Mouse (Mus musculus): Measurements from ENCODE around the gene Pdzd8. TPM values are rescaled to one million over a fixed set of nuclear protein-coding genes. Genes with fewer than 3 reads are reported as not detected.

The Pdzd8 gene
- polyA plus RNA-seq, 1 experiment from 2014 or later, result 15.0 TPM

- Histone ChIP-seq H3K36me3 (ENCODE audit: control insufficient read depth, insufficient read depth, low read length) (no peaks in the 10 kb centered on the region), H3K9ac (replicated peaks; ENCODE audit: low read length) (no peak overlapping the region), H3K27me3 (ENCODE audit: control insufficient read depth, insufficient read depth, low read length) (no peaks in the 10 kb centered on the region), H3K27ac (replicated peaks; ENCODE audit: low read depth, low read length) (no peak overlapping the region), H3K4me1 (ENCODE audit: control insufficient read depth, insufficient read depth, low read length) (peaks cover 5% of the 10 kb centered on the region), H3K9me3 (ENCODE audit: control insufficient read depth, low read length) (no peaks in the 10 kb centered on the region), H3K4me3 (replicated peaks; ENCODE audit: low read depth, low read length) (no peak overlapping the region), H3K4me2 (ENCODE audit: low read length) (no peak overlapping the region)
- ATAC-seq (ENCODE audit: low FRiP score, low TSS enrichment), result no peak
- DNase-seq, result no peak
- 86% methylated on average over 6 of the region's 6 CpGs for WGBS
These were observed 3.9 kb upstream of the Pdzd8 start for GRCm38 (mm10) chr19:59349329-59349960.

- H3K4me2 ChIP-seq (ENCODE audit: low read length), result peak overlapping the region; percentile 96
- H3K9me3 ChIP-seq (ENCODE audit: control insufficient read depth, low read length), result no peaks in the 10 kb centered on the region
- ATAC-seq (ENCODE audit: low FRiP score, low TSS enrichment), result no peak
- H3K36me3 ChIP-seq (ENCODE audit: control insufficient read depth, insufficient read depth, low read length), result no peaks in the 10 kb centered on the region
- peaks cover 28% of the 10 kb centered on the region for H3K4me1 ChIP-seq (ENCODE audit: control insufficient read depth, insufficient read depth, low read length)
- DNase-seq, result no peak
- H3K9ac ChIP-seq (replicated peaks; ENCODE audit: low read length), result peak overlapping the region; percentile 87
- peak overlapping the region; percentile 94 for H3K27ac ChIP-seq (replicated peaks; ENCODE audit: low read depth, low read length)
- no peaks in the 10 kb centered on the region for H3K27me3 ChIP-seq (ENCODE audit: control insufficient read depth, insufficient read depth, low read length)
- H3K4me3 ChIP-seq (replicated peaks; ENCODE audit: low read depth, low read length), result peak overlapping the region; percentile 87
- 2% methylated on average over 11 of the region's 11 CpGs for WGBS
These were observed 745 bp upstream of the Pdzd8 start for GRCm38 (mm10) chr19:59346325-59346724.

GRCm38 (mm10) chr19:59345081-59345657 lies 411 bp downstream of the Pdzd8 start:
- peak overlapping the region; percentile 87 for H3K9ac ChIP-seq (replicated peaks; ENCODE audit: low read length)
- whole genome bisulfite sequencing, result under 1% methylated on average over 57 of the region's 70 CpGs

GRCm38 (mm10) chr19:59344304-59344711 lies 1.3 kb downstream of the Pdzd8 start:
- no peaks in the 10 kb centered on the region for H3K9me3 ChIP-seq (ENCODE audit: control insufficient read depth, low read length)
- H3K4me3 ChIP-seq (replicated peaks; ENCODE audit: low read depth, low read length), result peak overlapping the region; percentile 87
- peak overlapping the region; percentile 87 for H3K9ac ChIP-seq (replicated peaks; ENCODE audit: low read length)
- no peak overlapping the region; the same call in 1 of the 2 replicates for H3K27ac ChIP-seq (replicated peaks; ENCODE audit: low read depth, low read length)
- peaks cover 34% of the 10 kb centered on the region for H3K4me1 ChIP-seq (ENCODE audit: control insufficient read depth, insufficient read depth, low read length)
- H3K4me2 ChIP-seq (ENCODE audit: low read length), result peak overlapping the region; percentile 96
- ATAC-seq (ENCODE audit: low FRiP score, low TSS enrichment), result no peak
- H3K36me3 ChIP-seq (ENCODE audit: control insufficient read depth, insufficient read depth, low read length), result no peaks in the 10 kb centered on the region
- WGBS, result 0% methylated on average over 14 of the region's 14 CpGs
- DNase-seq, result peak; percentile 24
- H3K27me3 ChIP-seq (ENCODE audit: control insufficient read depth, insufficient read depth, low read length), result no peaks in the 10 kb centered on the region

More at GRCm38 (mm10) chr19:59345081-59345657, 411 bp downstream of the Pdzd8 start:
- Histone ChIP-seq H3K9me3 (ENCODE audit: control insufficient read depth, low read length) (no peaks in the 10 kb centered on the region), H3K4me1 (ENCODE audit: control insufficient read depth, insufficient read depth, low read length) (peaks cover 34% of the 10 kb centered on the region), H3K27ac (replicated peaks; ENCODE audit: low read depth, low read length) (peak overlapping the region; percentile 94), H3K27me3 (ENCODE audit: control insufficient read depth, insufficient read depth, low read length) (no peaks in the 10 kb centered on the region), H3K4me3 (replicated peaks; ENCODE audit: low read depth, low read length) (peak overlapping the region; percentile 87), H3K4me2 (ENCODE audit: low read length) (peak overlapping the region; percentile 96), H3K36me3 (ENCODE audit: control insufficient read depth, insufficient read depth, low read length) (no peaks in the 10 kb centered on the region)
- ATAC-seq (ENCODE audit: low FRiP score, low TSS enrichment) (peak; percentile 67), DNase-seq (no peak)

- Histone ChIP-seq H3K9me3 (ENCODE audit: control insufficient read depth, low read length) (no peaks in the 10 kb centered on the region), H3K9ac (replicated peaks; ENCODE audit: low read length) (peak overlapping the region; percentile 87; the same call in 1 of the 2 replicates), H3K4me1 (ENCODE audit: control insufficient read depth, insufficient read depth, low read length) (peaks cover 34% of the 10 kb centered on the region), H3K4me3 (replicated peaks; ENCODE audit: low read depth, low read length) (peak overlapping the region; percentile 87), H3K27me3 (ENCODE audit: control insufficient read depth, insufficient read depth, low read length) (no peaks in the 10 kb centered on the region), H3K4me2 (ENCODE audit: low read length) (peak overlapping the region; percentile 96), H3K27ac (replicated peaks; ENCODE audit: low read depth, low read length) (no peak overlapping the region), H3K36me3 (ENCODE audit: control insufficient read depth, insufficient read depth, low read length) (no peaks in the 10 kb centered on the region)
- WGBS, result 25% methylated on average over 2 of the region's 2 CpGs
- DNase-seq, result no peak
- no peak for ATAC-seq (ENCODE audit: low FRiP score, low TSS enrichment)
These were observed 2.6 kb downstream of the Pdzd8 start for GRCm38 (mm10) chr19:59342964-59343363.

GRCm38 (mm10) chr19:59339908-59340307 lies 5.7 kb downstream of the Pdzd8 start:
- no peak for ATAC-seq (ENCODE audit: low FRiP score, low TSS enrichment)
- Histone ChIP-seq H3K9ac (replicated peaks; ENCODE audit: low read length) (no peak overlapping the region), H3K4me2 (ENCODE audit: low read length) (no peak overlapping the region), H3K36me3 (ENCODE audit: control insufficient read depth, insufficient read depth, low read length) (no peaks in the 10 kb centered on the region), H3K4me1 (ENCODE audit: control insufficient read depth, insufficient read depth, low read length) (peaks cover 34% of the 10 kb centered on the region), H3K27ac (replicated peaks; ENCODE audit: low read depth, low read length) (no peak overlapping the region), H3K9me3 (ENCODE audit: control insufficient read depth, low read length) (no peaks in the 10 kb centered on the region), H3K27me3 (ENCODE audit: control insufficient read depth, insufficient read depth, low read length) (no peaks in the 10 kb centered on the region), H3K4me3 (replicated peaks; ENCODE audit: low read depth, low read length) (no peak overlapping the region)
- 92% methylated on average over 3 of the region's 3 CpGs for WGBS
- DNase-seq, result no peak

- H3K36me3 ChIP-seq (ENCODE audit: control insufficient read depth, insufficient read depth, low read length), result no peaks in the 10 kb centered on the region
- H3K4me3 ChIP-seq (replicated peaks; ENCODE audit: low read depth, low read length), result no peak overlapping the region
- ATAC-seq (ENCODE audit: low FRiP score, low TSS enrichment) (no peak), DNase-seq (no peak)
- 81% methylated on average over 3 of the region's 3 CpGs for WGBS
- H3K27me3 ChIP-seq (ENCODE audit: control insufficient read depth, insufficient read depth, low read length), result no peaks in the 10 kb centered on the region
- peaks cover 15% of the 10 kb centered on the region for H3K4me1 ChIP-seq (ENCODE audit: control insufficient read depth, insufficient read depth, low read length)
- H3K27ac ChIP-seq (replicated peaks; ENCODE audit: low read depth, low read length), result no peak overlapping the region
- no peak overlapping the region for H3K9ac ChIP-seq (replicated peaks; ENCODE audit: low read length)
- no peak overlapping the region for H3K4me2 ChIP-seq (ENCODE audit: low read length)
- no peaks in the 10 kb centered on the region for H3K9me3 ChIP-seq (ENCODE audit: control insufficient read depth, low read length)
These were observed 7.5 kb downstream of the Pdzd8 start for GRCm38 (mm10) chr19:59337872-59338681.

- H3K27ac ChIP-seq (replicated peaks; ENCODE audit: low read depth, low read length), result no peak overlapping the region
- peaks cover 9% of the 10 kb centered on the region; the same call in 1 of the 2 replicates for H3K4me1 ChIP-seq (ENCODE audit: control insufficient read depth, insufficient read depth, low read length)
- ATAC-seq (ENCODE audit: low FRiP score, low TSS enrichment), result no peak
- 97% methylated on average over 1 of the region's 1 CpGs for WGBS
- H3K36me3 ChIP-seq (ENCODE audit: control insufficient read depth, insufficient read depth, low read length), result no peaks in the 10 kb centered on the region
- DNase-seq, result no peak
- no peaks in the 10 kb centered on the region for H3K27me3 ChIP-seq (ENCODE audit: control insufficient read depth, insufficient read depth, low read length)
- no peak overlapping the region for H3K4me2 ChIP-seq (ENCODE audit: low read length)
- no peaks in the 10 kb centered on the region for H3K9me3 ChIP-seq (ENCODE audit: control insufficient read depth, low read length)
- H3K9ac ChIP-seq (replicated peaks; ENCODE audit: low read length), result no peak overlapping the region
- H3K4me3 ChIP-seq (replicated peaks; ENCODE audit: low read depth, low read length), result no peak overlapping the region
These were observed 8.9 kb downstream of the Pdzd8 start for GRCm38 (mm10) chr19:59336655-59337054.
